Mouse (Mus musculus): ENCODE measurements around the gene Ccdc89.
A peak's percentile ranks its signal among the peaks of the same experiment; 100 is the strongest.

Gene Ccdc89

DNA sequence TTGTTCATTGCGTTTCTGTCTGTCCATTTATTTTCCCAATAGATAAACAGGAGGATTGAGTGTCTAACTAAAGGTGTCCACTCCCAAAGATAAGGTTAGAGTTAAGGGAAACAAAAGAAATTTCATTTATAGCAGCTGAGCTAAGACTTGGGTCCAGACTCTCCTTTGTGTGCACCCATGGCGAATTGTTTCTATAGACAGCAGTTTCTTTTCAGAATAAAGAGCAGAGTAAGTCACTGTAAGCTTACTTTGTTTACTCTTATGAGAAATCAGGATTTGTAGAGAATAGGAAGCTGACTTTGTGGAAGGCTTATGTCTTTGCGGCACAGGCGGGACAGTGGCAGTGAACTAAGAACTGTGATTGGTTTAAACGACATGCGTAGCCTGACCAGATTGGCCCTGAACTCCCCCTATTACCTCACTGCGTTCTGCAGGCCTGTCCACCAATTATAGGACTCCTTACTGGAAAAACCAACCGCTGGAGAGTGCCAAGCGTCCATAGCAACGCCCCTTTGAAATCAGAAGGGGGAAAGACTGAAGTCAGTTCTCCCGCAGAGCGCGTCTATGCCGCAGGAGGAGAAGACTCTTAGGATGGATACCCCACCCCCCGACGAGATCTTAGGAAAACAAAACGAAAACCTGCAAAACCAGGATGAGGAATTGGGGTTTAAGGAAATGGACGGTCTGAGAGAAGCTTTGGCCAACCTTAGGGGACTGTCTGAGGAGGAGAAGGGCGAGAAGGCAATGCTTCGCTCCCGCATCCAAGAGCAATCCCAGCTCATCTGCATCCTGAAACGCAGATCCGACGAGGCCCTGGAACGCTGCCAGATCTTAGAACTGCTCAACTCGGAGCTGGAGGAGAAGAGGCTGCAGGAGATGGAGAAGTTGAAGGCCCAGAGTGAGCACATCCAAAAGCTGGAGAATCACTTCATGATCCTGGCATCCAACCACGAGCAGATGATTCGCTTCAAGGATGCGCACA is at the start of gene Ccdc89:
Gene Ccdc89 (plus strand): TSS at position 558 of the 982 bp plus-strand sequence.
- peak; percentile 93 to 95 for DNase-seq (ENCODE audit: low spot score in 2 of 2)

DNA sequence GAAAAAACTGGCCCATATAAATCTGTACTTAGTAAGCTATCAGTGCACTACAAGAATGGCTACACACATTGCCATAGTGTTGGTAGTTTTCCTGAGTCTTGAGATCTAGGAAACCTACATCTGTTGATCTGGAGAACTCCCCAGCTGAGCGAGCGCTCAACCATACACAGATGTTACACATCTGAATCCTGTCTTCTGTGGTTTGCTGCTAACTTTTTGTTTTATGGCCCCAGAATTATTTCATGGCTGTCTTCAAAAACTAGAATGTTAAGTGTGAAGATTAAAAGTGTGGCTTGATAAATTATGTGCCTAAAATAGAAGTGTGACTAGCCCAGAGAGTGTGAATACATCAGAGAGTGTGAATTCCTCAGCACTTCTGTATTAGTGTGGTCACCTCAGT is 42.0 kb upstream of the Ccdc89 start:
- no peak for DNase-seq (ENCODE audit: low spot score in 2 of 2)

DNA sequence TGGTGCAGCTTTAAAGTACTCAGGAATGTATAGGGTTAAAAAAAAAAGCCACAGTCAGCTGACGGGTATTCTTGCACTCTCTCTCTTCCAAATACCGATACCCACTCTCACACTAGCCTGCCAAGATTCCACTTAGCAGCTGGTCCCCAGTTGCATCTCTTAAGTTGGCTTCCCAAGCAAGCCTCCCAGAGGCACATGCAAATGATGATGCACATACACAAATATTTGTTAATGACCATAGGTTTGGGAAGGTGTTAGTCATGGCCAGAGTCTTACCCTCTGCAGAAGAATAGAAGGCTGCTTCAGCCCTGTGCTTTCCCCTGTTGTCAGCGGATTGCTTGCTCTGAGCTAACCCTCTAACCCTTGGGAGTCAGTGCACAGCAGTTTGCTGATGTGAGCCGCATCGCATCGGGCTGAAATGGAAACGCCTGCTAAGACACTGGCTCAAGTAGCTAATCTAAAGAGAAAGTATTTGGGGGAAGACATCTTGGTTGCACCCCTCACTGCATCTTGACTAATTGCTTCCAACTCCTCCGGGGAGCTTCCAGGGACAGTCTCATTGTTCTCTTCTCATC is 39.4 kb upstream of the Ccdc89 start:
- peak; percentile 71 to 83 for DNase-seq (ENCODE audit: low spot score in 2 of 2)

DNA sequence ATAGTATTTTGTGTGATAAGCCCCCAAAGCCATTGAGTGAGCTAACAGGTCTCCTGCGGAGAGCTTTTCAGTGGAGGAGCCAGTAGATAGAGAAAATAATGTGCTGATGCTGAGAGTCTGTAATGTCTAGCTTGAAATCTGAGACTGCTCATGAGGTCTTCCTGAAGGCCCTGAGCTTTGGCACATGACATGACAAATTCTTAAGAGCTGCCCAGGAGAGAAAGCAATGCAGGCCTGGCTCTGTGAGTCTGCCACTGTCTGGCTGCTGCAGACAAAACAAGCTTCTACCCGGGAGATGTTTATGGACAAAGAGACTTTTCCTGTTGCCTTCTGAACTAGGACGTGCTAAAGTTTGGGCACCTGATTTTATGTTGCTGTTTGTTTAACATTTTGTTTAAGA is 36.6 kb upstream of the Ccdc89 start:
- no peak for DNase-seq (ENCODE audit: low spot score in 2 of 2)

DNA sequence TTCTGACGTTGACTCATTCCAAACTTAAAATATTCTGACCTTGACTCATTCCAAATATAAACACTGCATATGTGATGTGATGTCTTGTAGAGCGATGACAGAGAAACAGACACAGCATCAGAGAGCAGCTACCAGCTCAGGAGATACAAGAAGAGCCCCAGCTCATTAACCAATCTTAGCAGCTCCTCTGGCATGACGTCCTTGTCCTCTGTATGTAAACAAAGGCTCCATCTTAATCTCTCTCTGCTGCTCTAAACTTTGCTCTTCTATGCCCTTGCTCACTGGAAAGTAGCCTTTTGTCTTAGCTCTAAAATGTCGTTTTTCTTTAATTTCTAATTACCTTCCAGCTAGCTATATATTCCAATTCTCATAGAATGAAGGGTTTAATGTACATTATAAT is 31.3 kb upstream of the Ccdc89 start:
- DNase-seq (ENCODE audit: low spot score in 2 of 2): no peak

DNA sequence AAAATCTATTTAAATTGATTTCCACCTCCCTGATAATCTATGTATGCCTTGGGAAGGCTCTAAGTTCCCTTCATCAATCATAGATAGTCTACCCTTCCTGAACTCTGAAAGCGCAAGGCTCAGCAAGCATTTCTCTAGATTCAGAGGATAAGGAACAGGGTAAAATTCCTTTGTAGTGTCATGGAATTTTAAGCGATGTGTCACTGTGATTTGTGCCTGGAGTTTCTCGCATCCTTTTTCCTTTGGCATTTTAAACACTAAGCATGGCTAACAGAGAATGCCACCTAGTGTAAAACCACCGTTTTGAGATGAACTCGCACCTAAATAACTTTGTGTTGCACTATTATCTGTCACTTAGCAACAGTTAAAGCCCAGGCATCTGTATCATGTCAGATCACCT is 30.4 kb upstream of the Ccdc89 start:
- no peak for DNase-seq (ENCODE audit: low spot score in 2 of 2)

DNA sequence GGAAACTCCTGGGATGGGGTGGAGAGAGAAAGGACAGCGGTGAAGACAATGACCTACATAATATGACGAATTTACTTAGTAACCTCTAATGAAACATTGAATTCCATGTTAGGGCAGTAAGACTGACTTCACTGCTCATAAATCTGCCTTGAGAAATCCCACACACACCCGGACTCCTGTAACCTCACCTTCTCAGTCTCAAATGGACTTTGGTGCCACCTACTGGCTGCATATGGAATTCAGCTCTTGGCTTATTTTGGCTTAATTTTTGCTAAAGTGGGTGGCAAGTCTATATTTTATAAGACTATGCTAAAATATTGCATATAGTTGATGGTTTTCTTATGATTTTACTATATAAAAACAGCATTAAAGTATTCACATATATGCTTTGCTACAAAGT is 16.4 kb upstream of the Ccdc89 start:
- DNase-seq (ENCODE audit: low spot score in 2 of 2): peak; percentile 49 to 78

DNA sequence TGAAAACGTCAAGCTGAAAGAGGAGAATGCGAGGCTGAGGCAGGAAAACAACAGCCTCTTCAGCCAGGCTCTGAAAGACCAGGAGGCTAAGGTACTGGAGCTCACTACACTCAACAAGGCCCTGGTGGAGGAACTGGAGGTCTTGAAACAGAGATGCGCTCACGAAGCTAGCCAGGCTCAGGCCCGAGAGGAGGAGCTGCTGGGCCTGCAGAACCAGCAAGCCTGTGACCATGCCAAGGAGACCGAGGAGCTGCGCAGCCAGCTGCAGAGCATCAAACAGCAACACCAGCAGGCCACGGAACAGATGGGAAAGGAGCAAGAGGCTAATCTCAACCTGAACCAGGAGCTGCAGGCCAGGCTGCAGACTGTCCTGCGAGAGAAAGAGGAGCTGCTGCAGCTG is 629 bp downstream of the Ccdc89 start:
- no peak for DNase-seq (ENCODE audit: low spot score in 2 of 2)

DNA sequence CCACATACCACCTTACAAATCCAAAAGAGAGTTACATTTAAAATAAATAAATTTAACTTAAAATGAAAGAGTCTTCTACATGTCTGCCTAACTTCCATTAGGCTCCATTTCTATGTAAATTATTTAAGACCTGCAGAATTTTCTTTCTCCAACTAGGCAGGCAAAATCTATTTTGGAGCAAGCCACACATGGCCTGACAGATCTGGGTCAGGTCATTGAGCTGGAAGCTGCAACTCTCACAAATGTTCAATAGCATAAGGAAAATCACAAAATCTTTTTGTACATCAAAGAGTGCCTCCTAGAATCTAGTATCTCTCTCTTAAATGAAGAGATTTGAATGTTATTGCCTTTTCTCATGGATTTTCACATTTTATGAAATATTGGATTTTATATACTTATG is 5.8 kb downstream of the Ccdc89 start:
- DNase-seq (ENCODE audit: low spot score in 2 of 2): no peak

DNA sequence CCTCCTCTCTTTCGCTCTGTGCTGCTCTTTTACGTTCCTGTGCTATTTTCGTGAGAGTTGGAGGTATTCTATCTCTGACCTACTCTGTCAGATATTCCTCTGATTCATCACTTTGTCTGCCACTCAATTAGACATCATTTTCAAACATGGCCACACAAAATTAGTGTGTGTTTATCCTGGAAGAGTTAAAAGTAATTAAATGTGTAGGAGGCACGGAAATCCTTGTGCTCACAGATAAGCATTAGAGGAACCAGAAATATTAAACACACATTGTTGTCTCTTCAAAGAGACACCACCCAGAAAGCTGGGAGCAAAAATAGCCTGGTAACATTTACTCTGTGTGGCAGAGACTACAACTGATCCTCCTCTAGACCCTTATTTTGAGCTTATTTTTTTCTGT is 13.7 kb downstream of the Ccdc89 start:
- DNase-seq (ENCODE audit: low spot score in 2 of 2): no peak

DNA sequence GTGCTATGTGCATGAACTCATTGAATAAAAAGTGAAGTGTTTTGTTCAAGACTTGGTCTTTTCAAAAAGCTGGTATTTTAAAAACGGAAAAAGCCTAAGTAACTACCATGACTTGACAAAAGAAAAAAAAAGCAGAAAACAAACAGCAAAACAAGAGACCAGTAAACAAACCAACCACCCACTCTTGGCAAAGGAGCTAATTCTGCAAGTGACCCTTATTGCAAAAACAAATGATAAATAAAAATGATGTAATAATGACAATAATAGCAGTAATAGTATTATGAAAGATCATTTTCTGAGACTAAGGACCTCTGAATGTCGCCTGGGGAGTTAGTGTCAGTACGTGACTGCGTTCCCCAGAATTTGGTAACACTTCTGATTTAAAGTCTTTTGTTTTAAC is 15.7 kb downstream of the Ccdc89 start:
- no peak for DNase-seq (ENCODE audit: low spot score in 2 of 2)

DNA sequence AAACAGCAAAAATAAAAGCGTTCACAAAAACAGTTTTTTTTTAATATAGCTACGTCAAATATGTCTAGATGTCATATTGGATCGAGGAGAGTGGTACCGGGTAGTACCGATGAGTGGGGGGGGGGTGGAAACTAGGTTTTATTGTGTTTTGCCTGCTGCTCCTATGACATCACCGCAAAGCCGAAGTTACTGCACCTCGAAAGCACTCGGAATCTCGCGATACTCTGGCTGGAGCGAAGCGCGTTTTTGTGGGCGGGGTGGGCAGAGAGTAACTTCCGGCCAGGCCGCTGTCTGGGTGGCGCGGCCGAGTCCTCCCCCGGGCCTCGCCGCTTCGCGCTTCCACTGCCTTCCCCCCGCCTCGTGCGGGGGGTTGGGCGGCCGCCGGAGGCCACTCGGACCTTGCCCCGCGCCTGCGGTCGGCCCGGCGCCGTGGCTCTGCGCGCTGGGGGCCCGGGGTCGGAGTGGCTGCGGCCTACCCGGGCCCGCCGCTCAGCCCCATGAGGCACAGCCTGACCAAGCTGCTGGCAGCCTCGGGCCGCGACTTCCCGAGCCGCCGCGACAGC is 16.2 kb downstream of the Ccdc89 start, which contains the start of gene Crebzf:
Gene Crebzf (plus strand): TSS at position 212 of the 563 bp plus-strand sequence.
- peak; percentile 98 for DNase-seq (ENCODE audit: low spot score in 2 of 2)

DNA sequence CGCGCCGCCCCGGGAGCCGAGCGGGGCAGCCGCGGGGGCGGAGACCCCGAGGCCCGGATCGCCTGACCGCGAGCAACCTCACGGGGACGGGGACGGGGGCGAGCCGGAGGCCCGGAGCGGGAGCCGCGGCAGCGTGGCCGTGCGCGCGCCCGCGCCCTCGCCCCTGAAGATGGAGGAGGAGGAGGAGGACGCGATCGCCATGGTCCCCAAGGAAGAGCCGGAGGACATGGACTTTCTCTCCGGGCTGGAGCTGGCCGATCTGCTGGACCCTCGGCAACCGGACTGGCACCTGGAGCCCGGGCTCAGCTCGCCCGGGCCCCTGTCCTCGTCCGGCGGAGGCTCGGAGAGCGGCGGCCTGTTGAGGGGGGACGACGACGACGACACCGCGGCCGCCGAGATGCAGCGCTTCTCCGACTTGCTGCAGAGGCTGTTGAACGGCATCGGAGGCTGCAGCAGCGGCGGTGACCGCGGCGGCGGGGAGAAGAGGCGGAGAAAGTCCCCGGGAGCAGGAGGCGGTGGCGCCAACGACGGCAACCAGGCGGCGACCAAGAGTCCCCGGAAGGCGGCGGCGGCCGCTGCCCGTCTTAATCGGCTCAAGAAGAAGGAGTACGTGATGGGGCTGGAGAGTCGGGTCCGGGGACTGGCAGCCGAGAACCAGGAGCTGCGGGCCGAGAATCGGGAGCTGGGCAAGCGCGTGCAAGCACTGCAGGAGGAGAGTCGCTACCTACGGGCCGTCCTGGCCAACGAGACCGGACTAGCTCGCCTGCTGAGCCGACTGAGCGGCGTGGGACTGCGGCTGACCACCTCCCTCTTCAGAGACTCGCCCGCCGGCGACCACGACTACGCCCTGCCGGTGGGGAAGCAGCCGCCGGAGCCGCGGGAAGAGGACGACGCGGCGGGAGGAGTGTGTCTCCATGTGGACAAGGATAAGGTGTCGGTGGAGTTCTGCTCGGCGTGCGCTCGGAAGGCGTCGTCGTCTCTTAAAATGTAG is 17.0 kb downstream of the Ccdc89 start:
- DNase-seq (ENCODE audit: low spot score in 2 of 2): peak; percentile 72 to 73

DNA sequence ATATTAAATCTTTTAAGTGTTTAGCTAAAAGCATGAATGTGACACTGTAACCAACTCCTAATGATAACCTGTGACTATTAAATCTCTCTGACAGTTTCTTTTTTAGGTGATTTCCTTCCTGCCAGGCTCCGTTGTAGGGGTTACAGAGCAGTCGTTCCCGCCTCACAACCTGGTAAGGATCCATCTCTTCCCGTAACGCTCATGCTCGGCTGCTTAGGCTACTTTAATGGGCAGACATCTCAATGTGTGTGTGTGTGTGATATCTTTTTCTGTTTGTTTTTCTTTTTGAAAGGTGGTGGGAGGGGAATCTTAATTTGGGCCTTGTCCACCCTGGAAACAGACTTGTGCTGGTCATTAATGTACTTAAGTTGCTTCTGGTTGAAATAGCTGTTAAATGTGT is 17.8 kb downstream of the Ccdc89 start:
- DNase-seq (ENCODE audit: low spot score in 2 of 2): no peak

DNA sequence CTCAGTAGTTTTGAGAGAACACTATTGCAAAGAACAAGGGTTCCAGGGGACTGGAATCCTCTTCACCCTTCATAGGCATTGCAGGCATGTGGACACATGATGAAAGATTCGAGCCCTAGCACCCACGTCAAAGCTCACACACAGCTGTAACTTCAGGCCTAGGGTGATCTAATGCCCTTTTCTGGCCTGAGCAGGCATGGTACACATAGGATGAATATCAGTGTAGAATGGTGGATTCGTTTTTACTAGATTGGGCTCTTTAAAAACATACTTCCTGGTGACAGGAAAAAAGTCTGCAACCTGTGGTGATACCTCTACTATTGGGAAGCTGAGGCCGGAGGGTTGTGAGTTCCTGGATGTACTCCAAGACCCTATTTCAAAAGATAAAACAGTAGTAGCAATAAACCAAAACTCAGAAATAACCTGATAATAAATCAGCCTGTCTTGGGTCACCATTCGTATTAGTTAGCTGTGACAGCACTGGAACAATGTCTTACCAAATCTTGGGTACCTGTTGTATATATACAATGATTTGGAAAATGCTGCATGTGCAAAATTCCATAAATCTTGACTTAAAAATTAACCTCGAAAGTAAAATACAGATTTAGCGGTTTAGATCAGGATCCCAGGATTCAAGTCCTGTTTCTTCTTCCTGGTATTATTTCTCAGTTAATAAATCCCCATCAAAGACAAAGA is 29.9 kb downstream of the Ccdc89 start:
- DNase-seq (ENCODE audit: low spot score in 2 of 2): no peak

DNA sequence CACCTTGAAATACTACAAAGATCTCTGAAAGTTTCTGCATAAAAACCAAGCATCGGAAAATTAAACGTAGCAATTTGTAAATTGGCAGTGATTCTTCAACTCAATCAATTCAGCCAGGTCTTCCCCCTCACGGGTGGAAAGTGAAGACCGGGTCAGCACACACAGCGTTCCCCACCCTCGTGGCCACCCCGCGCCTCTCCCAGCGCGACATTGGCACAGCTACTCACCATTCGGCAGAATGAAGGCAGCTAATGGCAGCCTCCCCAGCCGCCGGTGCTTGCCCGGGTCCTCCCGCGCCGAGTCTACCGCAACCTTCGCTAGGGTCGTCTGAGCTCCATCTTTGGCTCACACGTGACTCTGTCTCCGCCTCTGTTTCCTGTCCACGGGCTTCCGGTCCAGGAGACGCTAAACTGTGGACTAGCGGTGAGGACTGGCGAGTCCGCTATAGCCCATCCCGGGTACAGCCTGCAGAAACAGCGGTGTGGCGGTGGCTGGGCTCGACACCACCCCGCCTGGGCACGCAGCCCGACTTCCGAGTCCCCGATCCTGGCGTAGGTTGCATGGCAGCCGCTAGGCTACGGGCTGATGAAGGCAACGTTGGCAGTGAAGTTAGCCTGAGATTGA is 30.6 kb downstream of the Ccdc89 start, which contains the start of gene Tmem126a:
Gene Tmem126a (minus strand): TSS at position 385 of the 624 bp plus-strand sequence.
- DNase-seq (ENCODE audit: low spot score in 2 of 2): peak; percentile 91 to 93

DNA sequence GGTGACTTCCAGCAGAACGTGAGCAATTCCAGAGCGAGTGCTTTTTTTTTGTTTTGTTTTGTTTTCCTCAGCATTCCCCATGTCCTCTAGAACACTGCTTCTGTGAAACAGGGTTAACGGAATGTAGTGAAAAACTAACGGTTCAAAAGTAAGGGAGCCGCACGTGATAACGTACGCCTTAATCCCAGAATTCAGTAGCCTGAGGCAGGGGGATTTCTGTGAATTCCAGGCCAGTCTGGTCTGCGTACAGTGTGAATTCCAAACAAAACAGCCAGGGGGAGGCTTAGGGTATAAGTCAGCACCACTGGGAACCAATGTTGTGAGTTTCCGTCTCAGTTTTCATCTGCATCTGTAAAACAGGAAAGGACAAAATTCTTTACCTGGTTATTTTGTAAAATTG is 31.1 kb downstream of the Ccdc89 start:
- no peak for DNase-seq (ENCODE audit: low spot score in 2 of 2)

DNA sequence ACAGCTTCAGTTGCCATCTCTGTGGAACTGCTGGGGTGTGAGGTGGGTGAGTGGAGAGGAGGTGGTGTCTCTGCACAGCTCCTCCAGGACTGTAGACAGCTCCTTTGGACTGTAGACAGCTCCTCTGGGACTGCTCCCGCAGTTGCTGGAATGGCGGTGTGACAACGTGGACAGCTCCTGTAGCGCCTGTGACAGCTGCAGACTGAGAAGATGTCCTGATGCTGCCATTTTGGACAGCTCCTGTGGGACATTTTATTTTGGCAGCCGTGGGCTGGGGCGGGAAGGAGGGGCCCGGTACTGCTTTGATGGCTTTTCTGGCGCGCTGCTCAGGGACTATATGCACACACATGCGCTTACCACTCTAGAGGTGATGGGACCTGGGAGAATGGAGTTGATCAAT is 34.0 kb downstream of the Ccdc89 start:
- DNase-seq (ENCODE audit: low spot score in 2 of 2): no peak

DNA sequence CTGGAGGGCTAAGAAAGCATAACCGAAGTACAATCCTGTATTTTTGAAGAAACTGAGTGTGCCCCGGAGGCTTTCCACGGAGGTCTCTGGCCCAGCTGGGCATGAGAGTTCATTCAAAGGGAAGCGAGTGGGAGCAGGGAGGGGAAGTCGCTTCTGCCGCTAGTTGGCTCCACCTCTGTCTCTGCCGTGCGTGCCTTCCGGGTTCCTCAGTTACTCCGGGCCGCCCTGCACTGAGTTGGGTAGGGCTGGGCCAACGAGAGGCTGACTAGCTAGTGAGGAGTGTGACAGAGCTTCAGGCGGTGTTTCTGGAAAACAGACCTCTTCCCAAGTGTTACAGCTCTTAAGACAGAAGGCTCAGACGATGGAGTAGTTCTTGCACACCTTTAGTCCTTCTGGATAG is 34.6 kb downstream of the Ccdc89 start:
- peak in 1 of 2 experiments; percentile 28 for DNase-seq (ENCODE audit: low spot score in 2 of 2)

DNA sequence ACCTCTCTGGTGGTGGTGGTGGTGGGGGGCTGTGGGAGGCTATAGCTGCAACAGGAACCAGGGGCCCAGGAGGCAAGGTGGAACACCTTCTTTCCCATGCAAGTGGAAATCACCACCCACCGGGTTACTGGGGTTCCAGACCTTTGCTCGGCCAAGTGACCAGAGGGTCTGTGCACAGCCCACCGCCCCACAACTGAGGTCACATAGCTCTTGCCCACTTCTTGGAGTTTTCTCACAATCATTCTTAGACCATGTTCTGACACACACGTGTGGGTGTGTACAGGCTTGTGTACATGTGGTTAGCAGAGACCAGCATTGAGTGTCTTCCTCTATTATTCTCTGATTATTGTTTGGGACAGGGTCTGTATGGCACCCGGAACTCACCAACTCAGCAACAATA is 35.1 kb downstream of the Ccdc89 start:
- no peak for DNase-seq (ENCODE audit: low spot score in 2 of 2)

Data from right cerebral cortex, postnatal 10 days (tissue).